Mouse (Mus musculus) CD4-positive, CD25-positive, alpha-beta regulatory T cell, adult 4 months (primary cell): Measurements from ENCODE around the gene Sim2. TPM values are rescaled to one million over a fixed set of nuclear protein-coding genes. Genes with fewer than 3 reads are reported as not detected.

ENCODE experiments used
- ATAC-seq: one replicate; pipeline ENCODE4 v1.8.0; 2017
- polyA plus RNA-seq, 2 experiments: library from polyadenylated mRNA; unstranded; fragments of 100-300 nt; shearing (Covaris generic); gene quantifications; one replicate each; pipeline ENCODE4 v1.2.1; 2017

Sim2 gene
- not detected for polyA plus RNA-seq

DNA sequence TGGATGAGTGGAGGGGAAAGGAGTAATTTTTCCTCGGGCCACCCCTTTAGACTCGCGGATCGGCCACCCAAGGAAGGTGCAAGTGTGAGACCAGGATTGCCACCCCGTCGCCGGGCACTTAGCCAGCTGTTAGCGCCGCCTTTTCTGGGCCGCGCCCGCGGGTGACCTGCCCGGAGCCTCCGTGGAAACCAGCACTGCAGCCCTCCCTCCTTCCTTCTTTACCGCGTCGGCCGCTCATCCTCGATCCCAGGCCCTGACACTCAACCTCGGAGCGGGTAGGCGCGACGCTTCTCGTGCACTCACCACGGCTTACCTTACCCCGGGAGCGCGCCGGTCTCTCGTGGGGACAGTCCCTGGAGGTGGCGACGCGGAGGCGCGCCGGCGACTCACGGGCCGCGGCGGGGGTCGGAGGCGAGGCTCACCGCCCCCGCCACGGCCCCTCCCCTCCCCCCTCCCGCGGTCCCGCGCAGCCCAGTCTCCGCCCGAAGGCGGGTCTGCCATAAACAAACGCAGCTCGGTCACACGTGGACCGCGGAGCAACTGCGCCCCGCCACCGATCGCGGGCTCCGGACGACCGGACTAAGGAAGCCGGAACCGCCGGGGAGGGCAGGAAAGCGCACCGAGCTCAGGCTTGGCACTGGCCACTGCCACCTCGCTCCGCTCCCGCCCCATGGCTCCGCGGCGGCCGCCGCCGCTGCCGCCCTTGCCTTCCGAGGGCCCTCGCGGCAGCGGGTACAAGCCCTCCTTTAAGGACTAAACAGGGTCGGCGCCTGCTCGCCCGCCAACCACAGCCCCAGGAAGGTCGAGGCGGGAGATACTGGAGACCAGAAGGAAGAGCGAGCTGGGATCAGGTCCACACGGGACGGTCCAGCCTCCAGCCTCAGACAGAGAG, at the start of gene Sim2:
Sim2 (plus strand) TSS at position 221 of the 892 bp plus-strand sequence.
- no peak for ATAC-seq

DNA sequence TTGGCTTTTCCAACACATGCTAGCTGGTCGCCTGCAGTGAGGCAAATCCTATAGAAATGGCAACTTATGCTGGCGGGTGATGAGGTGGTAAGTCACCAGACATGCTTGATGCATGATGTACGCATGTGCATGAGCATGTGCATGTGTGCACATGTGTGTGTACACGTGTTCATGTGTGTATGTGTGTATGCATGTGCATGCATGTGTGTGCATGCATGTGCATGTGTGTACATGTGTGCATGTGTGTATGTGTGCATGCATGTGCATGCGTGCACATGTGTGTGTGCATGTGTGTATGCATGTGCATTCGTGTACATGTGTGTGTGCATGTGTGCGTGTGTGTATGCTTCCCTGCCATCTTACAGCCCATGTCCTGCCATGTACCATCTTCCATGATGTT, 47.5 kb upstream of the Sim2 start:
- no peak for ATAC-seq

DNA sequence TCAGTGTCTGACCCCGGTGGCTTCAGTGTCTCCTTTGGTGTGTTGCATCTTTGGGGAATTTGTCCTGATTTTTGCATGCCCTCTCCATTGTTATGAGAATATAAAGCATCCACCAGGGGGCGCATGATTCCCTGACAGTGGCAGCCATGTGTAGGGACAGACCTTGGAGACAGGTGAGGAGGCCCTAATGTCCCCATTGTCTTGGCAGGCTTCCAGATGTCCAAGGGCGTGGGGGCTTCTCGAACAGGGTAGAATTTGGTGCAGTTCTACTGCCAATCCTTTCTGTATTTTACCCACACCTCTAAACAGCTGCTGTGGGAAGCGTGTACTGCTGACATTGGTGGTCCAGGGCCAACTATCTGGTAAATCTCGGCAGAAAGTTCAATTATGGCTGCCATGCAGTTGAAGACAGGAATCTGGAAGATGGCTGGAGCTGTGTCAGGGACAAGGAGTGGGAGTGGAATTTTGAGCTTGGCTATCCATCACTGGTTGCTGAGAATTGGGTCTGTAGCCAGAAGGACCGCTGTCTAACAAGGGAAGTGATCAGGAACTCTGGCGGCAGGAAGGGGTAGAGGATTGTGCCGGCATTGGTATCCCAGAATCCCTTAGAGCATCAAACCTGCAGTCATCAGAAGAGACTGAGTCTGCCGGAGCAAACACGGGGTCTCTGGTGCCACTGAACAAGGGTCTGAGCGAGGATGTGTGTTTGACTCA, 46.3 kb upstream of the Sim2 start:
- ATAC-seq = peak; percentile 71

DNA sequence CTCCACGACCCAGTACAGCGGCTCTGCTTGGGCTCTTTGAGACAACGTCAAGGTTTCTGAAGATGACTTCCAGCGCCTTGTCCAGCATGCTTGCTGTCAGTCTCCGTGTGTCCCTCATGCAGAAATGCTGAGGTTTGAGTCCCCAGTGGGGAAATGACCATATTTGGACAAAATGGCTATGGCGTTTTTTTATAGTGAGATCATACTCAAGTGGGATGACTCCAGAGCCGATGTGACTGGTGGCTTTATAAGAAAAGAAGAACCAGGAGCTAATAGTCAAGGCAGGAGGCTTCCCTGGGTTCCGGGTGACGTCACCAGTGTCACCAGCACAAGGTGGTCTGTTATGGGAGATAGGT, 45.8 kb upstream of the Sim2 start:
- no peak for ATAC-seq

DNA sequence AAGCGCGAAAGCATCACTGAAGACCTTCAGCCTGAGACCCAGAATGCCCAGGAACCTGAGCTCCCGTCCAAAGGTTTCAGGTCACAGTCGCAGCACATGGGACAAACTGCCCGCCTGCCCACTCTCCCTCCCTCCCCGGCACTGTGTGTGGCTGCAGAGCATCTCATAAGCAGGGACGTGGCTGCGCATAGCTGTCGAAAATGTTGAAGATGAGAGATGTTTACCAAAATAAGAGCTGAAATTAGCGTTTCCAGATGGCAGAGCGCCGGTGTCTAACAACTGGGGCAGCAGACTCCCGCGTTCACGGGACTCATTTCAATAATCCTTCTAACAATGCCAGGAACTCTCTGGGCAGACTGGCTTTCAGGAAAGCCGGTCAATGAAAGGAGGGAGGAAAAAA, 44.2 kb upstream of the Sim2 start:
- no peak for ATAC-seq

DNA sequence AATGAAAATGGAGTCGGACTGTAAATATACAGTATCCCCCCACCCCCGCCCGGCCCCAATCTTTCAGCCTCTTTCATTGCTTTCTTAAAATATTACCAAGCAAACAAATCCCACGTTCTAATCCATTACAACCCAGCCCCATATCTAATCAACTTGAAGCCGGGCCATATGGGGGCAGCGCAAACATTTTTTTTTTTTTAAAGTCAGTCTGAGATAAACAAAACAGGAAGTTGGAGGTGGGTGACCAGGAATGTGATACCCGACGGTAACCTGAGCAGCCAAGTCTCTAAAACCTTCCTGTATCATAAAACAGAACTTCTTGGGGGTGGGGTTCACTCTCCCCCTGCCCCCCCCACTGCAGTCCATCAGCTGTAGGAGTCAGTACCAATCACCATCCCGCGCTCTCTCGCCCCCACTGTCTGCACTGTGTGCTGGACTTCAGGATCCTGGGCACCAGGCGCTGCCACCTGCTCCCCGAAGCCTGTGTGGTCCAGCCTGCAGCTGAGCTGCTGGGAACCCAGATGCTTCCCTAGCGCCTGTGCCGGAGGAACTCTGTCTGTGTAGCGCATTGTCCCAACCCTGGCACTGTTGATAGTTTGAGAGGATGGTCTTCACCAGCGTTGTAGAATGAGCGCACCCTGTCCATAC, 43.5 kb upstream of the Sim2 start:
- no peak for ATAC-seq

DNA sequence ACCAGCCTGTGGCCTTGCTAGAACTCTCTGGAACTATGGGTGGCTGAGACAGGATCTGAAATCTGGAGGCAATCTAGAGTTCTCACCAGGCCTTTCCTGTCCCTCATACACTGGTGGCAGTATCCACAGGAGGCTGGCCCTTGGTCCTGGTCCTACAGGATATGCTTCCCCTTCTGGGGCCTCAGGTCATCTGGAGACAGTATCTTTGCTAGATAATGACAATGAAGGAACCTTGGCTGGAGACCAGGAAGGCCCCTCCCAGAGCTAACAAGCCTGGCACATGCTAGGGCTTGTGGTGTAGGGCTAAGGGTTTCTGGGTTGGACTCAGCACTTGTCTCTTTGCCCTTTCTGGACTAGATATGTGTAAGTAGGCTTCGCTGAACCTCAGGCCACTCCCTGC, 40.9 kb upstream of the Sim2 start:
- no peak for ATAC-seq

DNA sequence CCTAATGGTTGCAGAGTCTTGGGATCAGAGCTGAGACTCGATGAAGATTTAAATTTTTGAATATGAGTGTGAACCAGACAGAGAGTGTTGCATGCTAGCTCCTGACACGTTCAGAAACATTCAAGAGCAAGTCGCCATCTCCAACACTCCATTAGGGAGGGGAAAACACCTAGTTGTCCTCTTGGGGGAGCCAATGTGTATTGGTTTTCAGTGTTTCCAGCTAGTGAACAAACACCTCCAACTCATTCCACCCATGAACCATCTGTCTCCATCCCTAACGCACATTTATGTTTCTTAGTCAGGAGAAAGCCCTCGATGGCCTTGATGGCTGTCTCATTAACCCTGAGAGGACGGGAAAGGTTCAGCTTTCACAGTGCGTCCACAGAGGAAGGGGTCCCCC, 39.7 kb upstream of the Sim2 start:
- ATAC-seq = no peak

DNA sequence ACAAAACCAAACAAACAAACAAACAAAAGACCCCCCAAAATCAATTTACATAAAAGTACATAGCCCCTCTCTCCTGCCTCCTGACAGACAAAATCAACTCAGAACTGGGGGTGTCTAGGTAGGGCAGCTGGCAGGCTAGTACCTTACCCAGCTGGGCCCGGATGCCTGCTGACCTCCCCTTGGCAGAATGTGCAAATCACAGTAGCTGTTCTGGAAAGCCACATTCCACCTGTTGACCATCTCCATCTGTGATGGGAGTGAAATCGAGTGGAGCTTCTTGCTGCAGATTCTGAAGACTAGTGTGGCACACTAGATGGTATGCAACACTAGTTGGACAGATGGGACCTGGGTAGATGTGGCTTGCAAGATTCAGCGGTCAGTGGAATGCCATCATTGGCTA, 34.4 kb upstream of the Sim2 start:
- ATAC-seq = no peak

DNA sequence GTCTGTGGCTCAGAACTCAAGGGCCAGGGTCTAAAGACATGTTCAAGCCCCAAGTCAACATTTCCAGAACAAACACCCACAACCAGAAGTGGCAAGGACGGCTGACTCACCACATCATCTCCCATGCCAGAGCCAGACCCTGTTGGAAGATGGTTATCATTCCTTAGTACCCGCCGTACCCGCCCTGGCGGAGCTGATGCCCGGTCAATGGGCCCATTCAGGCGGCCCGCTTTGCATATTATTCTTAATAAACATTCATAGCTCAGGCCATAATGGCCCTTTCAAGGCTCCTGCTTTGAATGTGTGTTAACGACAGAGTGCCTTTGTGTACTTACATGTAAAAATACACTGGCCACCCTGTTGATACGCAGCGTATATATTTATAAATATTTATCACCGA, 29.6 kb upstream of the Sim2 start:
- ATAC-seq = no peak

DNA sequence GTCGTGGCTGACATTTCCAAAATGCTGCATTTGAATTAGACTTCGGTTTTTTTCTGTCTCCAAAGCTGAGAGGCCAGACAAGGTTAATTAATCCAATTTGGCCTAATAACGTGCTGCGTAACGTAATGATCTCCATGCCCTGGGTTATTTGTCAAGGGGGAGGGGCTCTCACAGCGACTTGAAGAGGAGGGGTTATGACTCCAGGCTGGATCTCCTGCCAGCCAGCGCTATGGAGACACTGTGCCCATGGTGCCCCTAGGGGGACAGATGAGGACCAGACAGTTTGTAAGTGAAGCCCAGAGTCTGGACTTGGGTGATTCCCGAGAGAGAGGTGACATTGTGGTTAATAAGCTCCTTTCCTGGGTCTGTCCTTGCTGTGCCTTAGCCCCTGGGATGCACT, 29.2 kb upstream of the Sim2 start:
- ATAC-seq = no peak

DNA sequence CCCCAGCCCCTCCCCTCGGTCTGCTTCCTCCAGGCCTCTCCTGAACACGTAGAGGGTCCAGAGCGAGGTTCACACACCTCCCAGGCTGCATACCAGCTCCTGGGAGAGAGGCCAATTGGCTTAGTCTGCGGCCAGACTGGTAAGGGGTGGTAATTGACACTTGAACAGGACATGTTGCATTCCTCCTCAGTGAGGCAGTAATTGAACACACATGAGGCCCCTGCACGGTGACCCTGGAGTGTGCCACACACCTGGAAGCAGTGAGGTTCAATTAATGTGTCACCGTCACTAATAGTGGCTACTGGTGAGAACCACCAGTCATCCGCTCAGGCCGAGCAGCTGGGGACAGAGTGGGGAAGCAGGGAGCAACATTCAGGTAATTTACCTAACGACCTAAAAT, 24.9 kb upstream of the Sim2 start:
- ATAC-seq = no peak

DNA sequence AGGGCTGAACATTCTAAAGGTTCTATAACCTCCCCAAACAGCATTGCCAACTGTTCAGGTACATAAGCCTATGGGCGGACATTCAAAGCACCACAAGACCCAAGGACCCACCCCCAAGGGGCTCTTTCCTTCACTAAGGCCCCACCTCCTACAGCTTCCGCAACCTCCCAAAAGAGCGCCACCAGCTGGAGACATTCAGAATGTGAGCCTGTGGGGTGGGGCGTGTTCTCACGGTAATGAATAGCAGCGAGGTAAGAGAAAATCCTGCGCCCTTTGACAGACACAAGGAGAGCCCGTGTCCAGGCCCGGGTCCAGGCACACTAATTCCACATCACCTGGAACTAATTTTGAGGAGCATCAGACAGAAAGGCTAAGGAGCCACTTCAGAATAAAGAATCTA, 20.5 kb upstream of the Sim2 start:
- ATAC-seq = no peak

DNA sequence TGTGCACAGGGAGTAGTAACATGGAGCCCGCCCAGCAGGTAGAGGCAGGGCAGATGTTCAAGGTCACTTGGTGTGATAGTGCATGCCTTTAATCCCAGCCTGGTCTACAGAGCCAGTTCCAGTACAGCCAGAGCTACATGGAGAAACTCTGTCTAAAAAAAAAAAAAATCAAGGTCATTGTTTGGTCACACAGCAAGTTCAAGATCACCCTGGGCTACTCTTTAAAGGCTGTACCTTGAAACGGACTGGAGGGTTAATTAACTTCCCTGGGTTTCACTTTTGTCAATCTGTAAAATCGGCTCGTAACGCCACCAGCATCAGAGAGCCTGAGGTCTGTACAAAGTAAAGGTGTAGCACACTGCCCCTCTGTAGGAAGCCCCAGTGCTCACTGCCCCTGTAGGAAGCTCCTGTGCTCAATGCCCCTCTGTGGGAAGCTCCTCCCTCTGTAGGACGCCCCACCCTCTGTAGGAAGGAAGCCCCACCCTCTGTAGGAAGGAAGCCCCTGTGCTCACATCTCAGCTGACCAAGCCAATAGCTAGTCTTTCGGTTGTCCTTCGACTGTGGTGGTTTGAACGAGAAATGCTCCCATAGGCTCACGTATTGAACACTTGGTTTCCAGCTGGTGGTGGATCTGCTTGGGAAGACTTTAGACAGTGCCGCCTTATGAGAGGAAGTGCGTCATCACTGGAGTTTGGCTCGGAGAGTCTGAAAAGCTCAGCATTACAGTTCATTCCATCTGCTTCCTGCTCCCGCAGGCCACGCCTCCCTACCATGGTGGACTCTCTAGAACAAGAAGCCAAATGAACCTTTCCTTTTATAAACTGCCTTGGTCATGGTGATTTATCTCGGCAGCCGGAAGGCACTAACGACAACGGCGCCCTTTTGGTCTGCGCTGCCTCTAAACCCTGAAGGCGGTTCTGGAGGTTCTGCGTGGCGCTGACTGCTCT, 18.7 kb upstream of the Sim2 start:
- ATAC-seq = peak; percentile 89

DNA sequence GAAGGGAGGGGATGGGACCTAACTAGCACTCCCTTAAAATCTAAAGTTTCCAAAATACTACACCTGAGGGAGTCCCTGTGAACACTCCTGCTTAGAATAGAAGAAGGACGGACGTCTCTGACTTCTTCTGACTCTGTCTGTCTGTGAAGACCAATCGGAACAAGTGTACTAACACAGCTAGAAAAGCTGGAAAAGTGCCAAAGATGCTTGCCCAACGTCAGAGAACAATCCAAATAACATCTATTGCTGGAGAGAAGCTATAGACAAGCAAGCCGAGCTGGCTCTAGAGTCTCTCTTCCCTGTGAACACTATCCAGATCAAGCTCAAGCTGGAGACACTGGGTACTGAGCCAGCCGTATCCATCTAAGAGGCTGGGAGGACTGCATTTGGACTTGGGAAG, 18.0 kb upstream of the Sim2 start:
- ATAC-seq = peak; percentile 21

DNA sequence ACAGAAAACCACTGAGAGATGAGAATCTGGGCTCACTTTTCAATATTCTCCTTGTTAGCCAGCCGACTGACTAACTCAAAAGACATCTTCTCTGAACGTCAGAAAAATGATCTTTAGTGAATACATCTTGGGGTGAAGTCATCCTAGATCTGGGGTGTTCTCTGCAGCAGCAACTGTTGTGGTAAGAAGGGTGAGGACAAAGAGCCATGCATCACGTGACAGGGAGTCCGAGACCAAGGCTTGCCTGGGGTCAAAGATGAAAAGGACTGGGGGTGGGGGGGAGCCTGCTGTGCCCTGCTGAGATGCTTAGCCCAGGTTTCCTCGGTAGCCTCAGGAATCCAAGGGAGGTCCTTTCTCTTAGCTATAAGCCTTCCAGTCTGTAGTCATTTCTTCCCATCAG, 17.5 kb upstream of the Sim2 start:
- ATAC-seq = no peak

DNA sequence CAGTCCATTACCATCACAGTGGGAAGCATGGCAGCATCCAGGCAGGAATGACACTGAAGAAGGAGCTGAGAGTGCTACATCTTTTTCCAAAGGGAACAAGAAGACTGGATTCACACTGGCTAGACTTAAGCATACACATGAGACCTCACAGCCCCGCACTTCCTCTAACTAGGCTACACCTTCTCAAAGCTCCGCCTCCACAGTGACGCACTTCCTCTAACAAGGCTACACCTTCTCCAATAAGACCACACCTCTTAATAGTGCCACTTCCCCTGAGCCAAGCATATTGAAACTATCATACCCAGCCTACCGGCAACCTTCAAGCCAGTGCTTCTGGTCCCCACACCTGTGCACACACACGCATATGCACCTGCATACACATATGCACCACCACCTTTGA, 15.7 kb upstream of the Sim2 start:
- ATAC-seq = no peak

DNA sequence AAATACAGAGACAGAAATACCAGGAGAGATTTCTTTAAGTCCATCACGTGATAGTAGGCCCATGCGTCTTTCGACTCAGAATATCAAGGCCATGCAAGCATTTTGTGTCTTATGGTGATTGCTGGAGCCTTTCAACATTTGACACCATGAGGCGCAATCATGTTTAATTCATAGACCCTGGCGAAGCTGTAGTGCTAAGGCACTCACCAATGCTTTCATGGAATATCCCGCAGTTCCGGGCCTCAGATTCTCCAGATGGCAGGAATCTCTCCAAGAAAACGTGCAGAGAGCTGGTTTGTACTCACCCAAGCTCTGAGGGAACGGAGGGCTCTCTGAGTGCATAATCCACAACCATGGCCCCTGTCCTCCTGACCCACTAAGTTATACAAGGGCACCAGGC, 13.8 kb upstream of the Sim2 start:
- ATAC-seq = no peak

DNA sequence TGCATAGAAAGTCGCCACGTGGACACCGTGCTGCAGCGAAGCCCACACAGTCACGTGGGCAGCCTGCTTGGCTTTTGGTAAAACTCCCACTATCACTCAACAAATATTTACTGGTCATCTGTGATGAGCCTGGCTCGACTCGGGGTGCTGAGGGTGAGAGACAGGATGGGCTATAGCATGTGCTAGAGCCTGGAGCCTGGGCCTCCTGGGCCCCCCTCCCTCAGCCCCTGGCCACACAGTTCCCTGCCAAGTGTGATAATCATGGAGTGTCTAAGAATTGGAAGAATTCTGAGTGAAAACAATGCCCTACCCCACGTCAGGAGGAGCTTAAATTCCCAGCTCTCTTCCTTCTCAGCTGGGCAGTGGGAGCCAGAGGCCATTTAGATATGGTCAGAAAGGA, 13.3 kb upstream of the Sim2 start:
- no peak for ATAC-seq

DNA sequence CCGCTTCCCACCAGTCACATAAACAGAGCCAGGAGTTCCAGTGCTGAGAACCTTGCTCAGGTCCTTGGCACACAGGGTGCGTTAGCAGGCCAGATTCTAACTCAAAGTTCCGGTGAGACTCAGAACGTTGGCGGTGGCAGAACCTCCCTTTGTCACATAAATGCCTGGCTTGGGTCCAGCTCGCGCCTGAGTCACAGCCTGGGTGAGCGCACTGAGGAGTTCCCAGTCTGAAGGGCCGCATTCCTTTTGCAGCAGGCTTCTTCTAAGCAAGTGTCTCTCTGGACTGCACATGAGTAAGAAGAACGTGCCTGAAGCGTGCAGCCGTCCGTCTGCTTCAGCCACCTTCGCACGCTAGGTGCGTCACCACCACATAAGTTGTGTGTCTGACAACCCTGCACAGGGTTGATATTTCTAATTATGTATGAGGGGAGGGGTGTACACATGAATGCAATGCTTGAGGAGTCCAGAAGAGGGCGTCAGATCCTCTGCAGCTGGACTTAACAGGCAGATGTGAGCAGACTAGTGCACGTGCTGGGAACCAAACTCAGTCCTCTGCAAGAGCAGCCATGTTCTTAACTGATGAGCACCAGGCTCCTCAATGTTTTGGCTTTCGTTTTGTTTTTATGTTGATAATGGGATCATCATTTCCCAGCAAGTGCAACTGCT, 9.2 kb upstream of the Sim2 start:
- ATAC-seq = no peak

DNA sequence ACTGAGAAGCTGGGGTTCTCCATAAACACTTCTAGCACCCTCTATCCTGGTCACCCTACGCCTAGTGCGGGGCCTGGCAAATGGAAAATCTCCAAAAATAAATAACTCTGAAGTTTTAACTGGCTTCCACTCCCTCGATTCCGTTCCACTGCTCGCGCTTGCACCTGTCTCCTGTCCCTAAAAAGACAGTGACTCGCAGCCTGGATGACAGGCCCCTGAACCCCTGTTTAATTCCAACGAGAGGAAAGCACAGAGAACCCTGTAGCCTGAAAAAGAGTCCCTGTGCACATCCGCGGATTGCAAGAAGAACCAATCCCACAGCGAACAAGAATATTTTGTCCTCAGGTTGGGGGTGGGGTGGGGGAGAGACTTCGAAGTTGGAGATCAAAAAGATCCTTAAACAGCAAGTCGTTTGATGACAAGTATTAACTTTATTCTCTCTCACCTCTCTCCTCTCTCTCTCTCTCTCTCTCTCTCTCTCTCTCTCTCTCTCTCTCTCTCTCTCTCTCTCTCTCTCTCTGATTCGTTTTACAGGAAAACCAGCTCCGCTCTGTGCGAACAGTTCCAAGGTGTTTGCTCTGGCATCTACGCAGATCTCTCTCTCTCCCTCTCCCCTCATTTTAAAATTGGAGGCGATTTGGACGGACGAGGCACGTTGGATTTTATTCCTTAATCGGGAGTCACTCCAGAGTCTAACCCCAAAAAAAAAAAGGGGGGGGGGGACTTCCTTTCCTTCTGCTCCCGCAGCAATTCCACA, 6.2 kb upstream of the Sim2 start:
- no peak for ATAC-seq
